Mouse (Mus musculus) c-Kit-positive CD71-positive TER-119-negative erythroid progenitor cells, embryonic 14.5 days (primary cell): ENCODE data around the gene Slc38a2.
A peak's percentile ranks its signal among the peaks of the same experiment; 100 is the strongest.

Source experiments
- DNase-seq: peaks from one replicate; pipeline ENCODE4 v3.0.0-alpha.2; 2013; ENCODE audit warnings: low read depth

The Slc38a2 gene

GRCm38 (mm10) chr15:96695455-96696421 is 3.8 kb downstream of the Slc38a2 start:
- DNase-seq, result no peak

GRCm38 (mm10) chr15:96694988-96695387 is 4.5 kb downstream of the Slc38a2 start:
- no peak for DNase-seq

- DNase-seq, result no peak
Measured at GRCm38 (mm10) chr15:96693688-96694087, 5.8 kb downstream of the Slc38a2 start.

- DNase-seq, result no peak
Measured at GRCm38 (mm10) chr15:96692401-96692800, 7.1 kb downstream of the Slc38a2 start.

- DNase-seq, result no peak
Measured at GRCm38 (mm10) chr15:96691381-96691780, 8.1 kb downstream of the Slc38a2 start.

GRCm38 (mm10) chr15:96690829-96691228 is 8.7 kb downstream of the Slc38a2 start:
- no peak for DNase-seq

- no peak for DNase-seq
Measured at GRCm38 (mm10) chr15:96689919-96690318, 9.6 kb downstream of the Slc38a2 start.

- no peak for DNase-seq
Measured at GRCm38 (mm10) chr15:96688784-96689318, 10.7 kb downstream of the Slc38a2 start.

GRCm38 (mm10) chr15:96688036-96688435 is 11.5 kb downstream of the Slc38a2 start:
- DNase-seq, result no peak

- DNase-seq, result no peak
Measured at GRCm38 (mm10) chr15:96687366-96687765, 12.2 kb downstream of the Slc38a2 start.

- DNase-seq, result no peak
Measured at GRCm38 (mm10) chr15:96686201-96687159, 13.1 kb downstream of the Slc38a2 start.

- no peak for DNase-seq
Measured at GRCm38 (mm10) chr15:96685273-96685672, 14.3 kb downstream of the Slc38a2 start.

- no peak for DNase-seq
Measured at GRCm38 (mm10) chr15:96684132-96684830, 15.2 kb downstream of the Slc38a2 start.

GRCm38 (mm10) chr15:96678871-96679773 is 20.4 kb downstream of the Slc38a2 start:
- no peak for DNase-seq

GRCm38 (mm10) chr15:96676518-96676917 is 23.0 kb downstream of the Slc38a2 start:
- no peak for DNase-seq

- DNase-seq, result no peak
Measured at GRCm38 (mm10) chr15:96675744-96676143, 23.8 kb downstream of the Slc38a2 start.

- DNase-seq, result no peak
Measured at GRCm38 (mm10) chr15:96675055-96675454, 24.5 kb downstream of the Slc38a2 start.

GRCm38 (mm10) chr15:96674089-96674488 is 25.4 kb downstream of the Slc38a2 start:
- DNase-seq, result no peak

GRCm38 (mm10) chr15:96669721-96670120 is 29.8 kb downstream of the Slc38a2 start:
- DNase-seq, result no peak

GRCm38 (mm10) chr15:96666663-96667062 is 32.9 kb downstream of the Slc38a2 start:
- peak; percentile 74 for DNase-seq
